In genomic region chr5:151190764-151191163, GRCm38 (mm10) we compare ENCODE assay signal across 11 mouse cellular contexts. TPM values are rescaled to one million over a fixed set of nuclear protein-coding genes. Genes with fewer than 3 reads are reported as not detected.
DNase-seq lines count a peak whose midpoint lies in the region; ATAC-seq and TF ChIP-seq lines count a peak whose summit lies in the region.
"Had no signal": no experiment of that assay in that cellular context is flagged by ENCODE, and none has a peak within 500 bp of the region (broad histone marks: within the 10 kb centered on the region; RNA-seq: fewer than 3 reads in every experiment).

No protein-coding gene starts in this region.

- no peak for ATAC-seq in kidney, embryonic 16.5 days (ENCODE audit: low FRiP score, low TSS enrichment)
- no peak for ATAC-seq in intestine, embryonic 15.5 days

- no peaks in the 10 kb centered on the region for H3K79me2 ChIP-seq in CH12.LX (replicated peaks; ENCODE audit: control insufficient read depth, extremely low read depth, insufficient read depth, poor library complexity, severe bottlenecking)

- H3K9ac ChIP-seq in kidney, embryonic 16.5 days (replicated peaks; ENCODE audit: low read length), result no peak overlapping the region
- H3K9ac ChIP-seq in CH12.LX (ENCODE audit: insufficient read depth, low read depth), result no peak overlapping the region
- no peak overlapping the region for H3K9ac ChIP-seq in intestine, embryonic 15.5 days

- no peak for TF ChIP-seq CTCF in CH12.LX (conservative IDR thresholded peaks at IDR 0.05 in 1 of 2, IDR thresholded peaks at IDR 0.05 in 1 of 2; ENCODE audit: low read depth in 2 of 2, low read length in 2 of 2)

- H3K9me3 ChIP-seq in kidney, embryonic 16.5 days (ENCODE audit: low read length), result no peaks in the 10 kb centered on the region
- no peaks in the 10 kb centered on the region for H3K9me3 ChIP-seq in CH12.LX (replicated peaks; ENCODE audit: low read length)
- H3K9me3 ChIP-seq in intestine, embryonic 15.5 days, result no peaks in the 10 kb centered on the region

- WGBS in kidney, embryonic 16.5 days, result 65% methylated on average over 5 of the region's 5 CpGs
- WGBS in intestine, embryonic 15.5 days, result 66% methylated on average over 5 of the region's 5 CpGs

- peaks cover 9% of the 10 kb centered on the region; the same call in 1 of the 2 replicates for H3K4me1 ChIP-seq in kidney, embryonic 16.5 days (ENCODE audit: insufficient read depth, low read length)
- 0 out of 4 replicates have a peak, but pooled peaks cover 0 to 3% of the 10 kb centered on the region in 2 experiments for H3K4me1 ChIP-seq in CH12.LX (ENCODE audit: control insufficient read depth in 1 of 2, insufficient read depth in 2 of 2)
- no peaks in the 10 kb centered on the region; the same call in 1 of the 2 replicates for H3K4me1 ChIP-seq in intestine, embryonic 15.5 days (replicated peaks)

- peak; percentile 25; the same call in 1 of the 2 replicates for TF ChIP-seq EP300 in CH12.LX (IDR thresholded peaks at IDR 0.05; ENCODE audit: low read length)

- H3K27ac ChIP-seq in kidney, embryonic 16.5 days (ENCODE audit: low read length), result no peak overlapping the region
- no peak overlapping the region for H3K27ac ChIP-seq in CH12.LX (ENCODE audit: insufficient read depth, low read depth)
- no peak overlapping the region for H3K27ac ChIP-seq in intestine, embryonic 15.5 days
- H3K27ac ChIP-seq: left cerebral cortex, adult 2 months had no signal

- no peak for TF ChIP-seq RAD21 in CH12.LX (IDR thresholded peaks at IDR 0.05; ENCODE audit: low read depth, low read length)

- TF ChIP-seq POLR2A in CH12.LX (IDR thresholded peaks at IDR 0.05; ENCODE audit: low read depth, low read length), result no peak

- H3K27me3 ChIP-seq in kidney, embryonic 16.5 days (ENCODE audit: insufficient read depth, low read length), result no peaks in the 10 kb centered on the region
- H3K27me3 ChIP-seq in CH12.LX (replicated peaks), result no peaks in the 10 kb centered on the region
- H3K27me3 ChIP-seq in intestine, embryonic 15.5 days (replicated peaks), result no peaks in the 10 kb centered on the region
- H3K27me3 ChIP-seq: Patski had no signal

- peak overlapping the region; percentile 71; the same call in 1 of the 2 replicates for H3K4me2 ChIP-seq in kidney, embryonic 16.5 days (replicated peaks; ENCODE audit: low read depth, low read length)
- peak overlapping the region; percentile 62 for H3K4me2 ChIP-seq in CH12.LX (ENCODE audit: insufficient read depth, low read depth, poor library complexity, severe bottlenecking)
- H3K4me2 ChIP-seq in intestine, embryonic 15.5 days (replicated peaks), result 0 out of 2 replicates have a peak overlapping the region, but pooled peaks have one; percentile 91

- in situ Hi-C loops in CH12.LX (cut with MboI; ENCODE audit: low pct_ligation_motif_present, low pct_unique_long_range_greater_than_20kb, low sequenced_read_pairs), result no loop called here

- H3K36me3 ChIP-seq in kidney, embryonic 16.5 days (ENCODE audit: insufficient read depth, low read length), result no peaks in the 10 kb centered on the region
- no peaks in the 10 kb centered on the region for H3K36me3 ChIP-seq in CH12.LX (replicated peaks in 1 of 2; ENCODE audit: control insufficient read depth in 1 of 2, insufficient read depth in 1 of 2, low read length in 1 of 2)
- no peaks in the 10 kb centered on the region for H3K36me3 ChIP-seq in intestine, embryonic 15.5 days

- dilution Hi-C loops in CH12.LX (cut with MboI; ENCODE audit: extremely low pct_ligation_motif_present, extremely low pct_unique_long_range_greater_than_20kb, low sequenced_read_pairs), result no loop called here

- DNase-seq in heart, adult 11 months, result peak; percentile 92
- DNase-seq in heart, postnatal 4 days, result no peak
- no peak for DNase-seq in kidney, postnatal 36 days
- DNase-seq in CH12.LX (ENCODE audit: extremely low read depth), result no peak
- DNase-seq in thymus, postnatal 4 days, result no peak
- DNase-seq in adrenal gland, postnatal 36 days, result no peak

- H3K4me3 ChIP-seq in kidney, embryonic 16.5 days (ENCODE audit: low read length), result no peak overlapping the region
- H3K4me3 ChIP-seq in CH12.LX (replicated peaks in 1 of 3; ENCODE audit: low read depth in 2 of 3, low read length in 2 of 3, poor library complexity in 1 of 3), result no peak overlapping the region
- H3K4me3 ChIP-seq in intestine, embryonic 15.5 days (replicated peaks), result no peak overlapping the region

TF ChIP-seq in CH12.LX, 34 proteins besides CTCF, POLR2A, EP300 and RAD21:
- no peak for TF ChIP-seq MXI1 (IDR thresholded peaks at IDR 0.05; ENCODE audit: low read depth, low read length)
- TF ChIP-seq MEF2A (IDR thresholded peaks at IDR 0.05; ENCODE audit: borderline replicate concordance, low read depth, low read length), result no peak
- TF ChIP-seq E2F4 (IDR thresholded peaks at IDR 0.05; ENCODE audit: insufficient replicate concordance, low read depth, low read length), result no peak
- no peak for TF ChIP-seq SIN3A (IDR thresholded peaks at IDR 0.05; ENCODE audit: low read length)
- no peak for TF ChIP-seq ETS1 (conservative IDR thresholded peaks at IDR 0.05; ENCODE audit: low read depth, low read length)
- TF ChIP-seq PAX5 (IDR thresholded peaks at IDR 0.05; ENCODE audit: low read length), result no peak
- no peak for TF ChIP-seq HCFC1 (IDR thresholded peaks at IDR 0.05; ENCODE audit: low read depth, low read length)
- no peak for TF ChIP-seq CHD1 (IDR thresholded peaks at IDR 0.05; ENCODE audit: low read depth, low read length)
- TF ChIP-seq SMC3 (IDR thresholded peaks at IDR 0.05; ENCODE audit: low read depth, low read length), result no peak
- no peak for TF ChIP-seq TBP (conservative IDR thresholded peaks at IDR 0.05; ENCODE audit: low read depth, low read length)
- no peak for TF ChIP-seq GABPA (IDR thresholded peaks at IDR 0.05; ENCODE audit: insufficient replicate concordance, low read depth, low read length)
- TF ChIP-seq RCOR1 (conservative IDR thresholded peaks at IDR 0.05; ENCODE audit: low read depth, low read length), result no peak
- TF ChIP-seq NELFE (IDR thresholded peaks at IDR 0.05; ENCODE audit: low read depth, low read length), result no peak
- TF ChIP-seq MAX (IDR thresholded peaks at IDR 0.05; ENCODE audit: low read length), result no peak
- TF ChIP-seq ZMIZ1 (IDR thresholded peaks at IDR 0.05; ENCODE audit: low read depth, low read length), result no peak
- TF ChIP-seq POLR2AphosphoS2 (IDR thresholded peaks at IDR 0.05; ENCODE audit: low read depth, low read length), result no peak
TF ChIP-seq in CH12.LX: peak in this region for 0.

RNA-seq across cellular contexts. Expression of gene Stard13, which starts 42.9 kb away (rescaled TPM):
- 10 to 100 TPM; 20.1 to 20.8 TPM for total RNA-seq in heart, postnatal 4 days (2021)
- 12.0 and 12.2 TPM in 2 replicates for polyA plus RNA-seq in kidney, embryonic 16.5 days (2015; fragmentation: Nextera tagmentation; extraction: Ambion mirVana)
- total RNA-seq in CH12.LX (2012; rRNA removed), result 104 and 154 TPM in 2 replicates
- total RNA-seq in CH12.LX (2014; rRNA removed), result 59.9 and 73.6 TPM in 2 replicates
- 33.5 and 34.9 TPM in 2 replicates for polyA plus RNA-seq in CH12.LX (2012; ENCODE audit: insufficient read length, low read depth)
- 12.6 and 13.7 TPM in 2 replicates for polyA plus RNA-seq in intestine, embryonic 15.5 days (2015; fragmentation: Nextera tagmentation; extraction: Ambion mirVana)
- total RNA-seq in adrenal gland, postnatal 36 days (2021), result 10 to 100 TPM; 15.4 to 20.8 TPM
- total RNA-seq: megakaryocyte progenitor cell, adult 5-6 weeks had no signal
